Mouse (Mus musculus): ENCODE results near the gene Tldc2.

- no peak for TF ChIP-seq CTCF (IDR thresholded peaks at IDR 0.05; ENCODE audit: borderline replicate concordance, insufficient read depth, low read length)
- TF ChIP-seq POLR2A (IDR thresholded peaks at IDR 0.05; ENCODE audit: low read depth, low read length) = no peak
Observed at GRCm38 (mm10) chr2:157064136-157064535, 22.7 kb upstream of the Tldc2 start.
